Mouse (Mus musculus): ENCODE data around the gene Olfr183.
"Not testable (repeated sequence)": the region's sequence is repeated elsewhere in the genome, so short reads cannot be mapped to it uniquely, and the experiment has no call there.

The Olfr183 gene

GRCm38 (mm10) chr16:58995057-58995456 is at the start of gene Olfr183:
Gene Olfr183, plus strand, starts transcription at chr16:58995357.
- no peak for DNase-seq (ENCODE audit: low spot score)

- DNase-seq (ENCODE audit: low spot score), result no peak
Observed at GRCm38 (mm10) chr16:59007146-59007545, 12.0 kb downstream of the Olfr183 start.

GRCm38 (mm10) chr16:59013357-59014018 is 18.3 kb downstream of the Olfr183 start:
- no peak for DNase-seq (ENCODE audit: low spot score)

- DNase-seq (ENCODE audit: low spot score), result no peak
Observed at GRCm38 (mm10) chr16:59030191-59030590, 35.0 kb downstream of the Olfr183 start, which contains the start of gene Olfr186. Gene Olfr186, minus strand, starts transcription at chr16:59030291.

- DNase-seq (ENCODE audit: low spot score), result no peak
Observed at GRCm38 (mm10) chr16:59039710-59040109, 44.6 kb downstream of the Olfr183 start, which contains the start of gene Olfr187. Gene Olfr187, minus strand, starts transcription at chr16:59039767.

GRCm38 (mm10) chr16:59045835-59046234 is 50.7 kb downstream of the Olfr183 start:
- no peak for DNase-seq (ENCODE audit: low spot score)

GRCm38 (mm10) chr16:59047579-59047978 is 52.4 kb downstream of the Olfr183 start:
- DNase-seq (ENCODE audit: low spot score), result no peak

GRCm38 (mm10) chr16:59048860-59049259 is 53.7 kb downstream of the Olfr183 start:
- no peak for DNase-seq (ENCODE audit: low spot score)

- not testable (repeated sequence) for DNase-seq (ENCODE audit: low spot score)
Observed at GRCm38 (mm10) chr16:59049286-59049685, 54.1 kb downstream of the Olfr183 start.

Measured in c-Kit-positive CD71-positive TER-119-positive erythroid progenitor cells, embryonic 14.5 days (primary cell).